In genomic region chr14:62256066-62256465, GRCm38 (mm10) we compare ENCODE assay signal across 24 mouse cellular contexts. TPM values are rescaled to one million over a fixed set of nuclear protein-coding genes. Genes with fewer than 3 reads are reported as not detected.
"Had no signal": no experiment of that assay in that cellular context is flagged by ENCODE, and none has a peak within 500 bp of the region (broad histone marks: within the 10 kb centered on the region; RNA-seq: fewer than 3 reads in every experiment).

No protein-coding gene starts in this region.

- DNase-seq: kidney, postnatal 25 days; layer of hippocampus, adult 9-11 months; liver; lung, adult 18-20 months; lung, postnatal 10 days; lung, postnatal 36 days; midbrain, embryonic 14.5 days; right cerebral cortex, postnatal 14 days; right cerebral cortex, postnatal 4 days; thymus, adult 2 months; thymus, postnatal 14 days; thymus, postnatal 4 days had no signal

- H3K4me2 ChIP-seq: limb, embryonic 13.5 days; liver, embryonic 12.5 days; liver, embryonic 15.5 days; lung, embryonic 15.5 days; neural tube, embryonic 13.5 days had no signal

- H3K27me3 ChIP-seq: limb, embryonic 13.5 days; liver, embryonic 12.5 days; liver, embryonic 15.5 days; lung, embryonic 15.5 days; neural tube, embryonic 13.5 days had no signal

- H3K9me3 ChIP-seq: limb, embryonic 10.5 days; limb, embryonic 13.5 days; liver, embryonic 12.5 days; liver, embryonic 15.5 days; lung, embryonic 15.5 days; megakaryocyte, embryonic 14.5 days; midbrain, embryonic 10.5 days; neural tube, embryonic 13.5 days had no signal

- H3K4me1 ChIP-seq: liver, embryonic 15.5 days; neural tube, embryonic 13.5 days had no signal

- H3K36me3 ChIP-seq: limb, embryonic 10.5 days; limb, embryonic 13.5 days; liver, embryonic 12.5 days; liver, embryonic 15.5 days; lung, embryonic 15.5 days; midbrain, embryonic 10.5 days; neural tube, embryonic 13.5 days had no signal

- H3K9ac ChIP-seq: limb, embryonic 13.5 days; liver, embryonic 12.5 days; liver, embryonic 15.5 days; lung, embryonic 15.5 days; neural tube, embryonic 13.5 days had no signal

- ATAC-seq: liver, embryonic 12.5 days had no signal

- H3K4me3 ChIP-seq: layer of hippocampus, adult 2 months; limb, embryonic 10.5 days; limb, embryonic 13.5 days; liver, embryonic 12.5 days; liver, embryonic 15.5 days; lung, embryonic 15.5 days; megakaryocyte, embryonic 14.5 days; midbrain, embryonic 10.5 days; neural tube, embryonic 13.5 days had no signal

- H3K27ac ChIP-seq: kidney, postnatal 0 days; layer of hippocampus, adult 2 months; limb, embryonic 10.5 days; limb, embryonic 13.5 days; liver, embryonic 12.5 days; liver, embryonic 15.5 days; lung, embryonic 15.5 days; midbrain, embryonic 10.5 days; neural tube, embryonic 13.5 days; stomach, postnatal 0 days had no signal

RNA-seq across cellular contexts. Expression of gene Dleu7, which starts 36.8 kb away (rescaled TPM):
- total RNA-seq: neutrophil, adult 5-6 weeks had no signal
